Mouse (Mus musculus): Measurements from ENCODE around the gene Stra8.

DNA sequence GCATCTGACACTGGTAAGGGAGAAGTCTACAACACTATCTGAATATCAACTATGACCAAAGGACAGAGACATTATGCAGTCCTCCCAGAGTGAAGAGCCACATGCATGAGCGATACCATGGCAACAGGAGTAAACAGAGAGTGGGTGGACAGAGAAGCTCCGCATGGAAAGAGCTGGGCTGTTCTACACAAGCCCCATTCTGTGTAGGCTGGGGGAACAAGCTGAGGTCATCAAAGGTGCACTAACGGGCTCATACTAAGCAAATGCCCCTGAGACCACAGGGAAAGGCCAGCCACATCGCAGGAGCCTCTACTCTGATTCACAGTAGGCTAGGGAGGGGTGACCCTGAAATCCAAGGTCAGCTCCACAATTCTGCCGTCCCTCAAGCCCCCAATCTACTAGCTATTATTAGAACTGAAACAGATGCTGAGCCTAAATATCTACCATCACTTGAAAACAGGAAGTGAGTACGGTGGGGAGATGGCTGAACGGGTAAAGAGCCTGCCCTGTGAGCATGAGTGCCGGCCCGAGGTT lies 18.0 kb upstream of the Stra8 start:
- TF ChIP-seq POLR2A (IDR thresholded peaks at IDR 0.05; ENCODE audit: borderline replicate concordance, low read depth, low read length): no peak
- no peak for TF ChIP-seq CTCF (IDR thresholded peaks at IDR 0.05; ENCODE audit: low read depth, low read length)

All from bone marrow macrophage, adult 2 months (primary cell).